Mouse (Mus musculus): ENCODE results near the gene Pi4ka. TPM values are rescaled to one million over a fixed set of nuclear protein-coding genes. Genes with fewer than 3 reads are reported as not detected.

The Pi4ka gene
- total RNA-seq, 2 experiments from 2014 or later: 343 to 370 TPM

DNA sequence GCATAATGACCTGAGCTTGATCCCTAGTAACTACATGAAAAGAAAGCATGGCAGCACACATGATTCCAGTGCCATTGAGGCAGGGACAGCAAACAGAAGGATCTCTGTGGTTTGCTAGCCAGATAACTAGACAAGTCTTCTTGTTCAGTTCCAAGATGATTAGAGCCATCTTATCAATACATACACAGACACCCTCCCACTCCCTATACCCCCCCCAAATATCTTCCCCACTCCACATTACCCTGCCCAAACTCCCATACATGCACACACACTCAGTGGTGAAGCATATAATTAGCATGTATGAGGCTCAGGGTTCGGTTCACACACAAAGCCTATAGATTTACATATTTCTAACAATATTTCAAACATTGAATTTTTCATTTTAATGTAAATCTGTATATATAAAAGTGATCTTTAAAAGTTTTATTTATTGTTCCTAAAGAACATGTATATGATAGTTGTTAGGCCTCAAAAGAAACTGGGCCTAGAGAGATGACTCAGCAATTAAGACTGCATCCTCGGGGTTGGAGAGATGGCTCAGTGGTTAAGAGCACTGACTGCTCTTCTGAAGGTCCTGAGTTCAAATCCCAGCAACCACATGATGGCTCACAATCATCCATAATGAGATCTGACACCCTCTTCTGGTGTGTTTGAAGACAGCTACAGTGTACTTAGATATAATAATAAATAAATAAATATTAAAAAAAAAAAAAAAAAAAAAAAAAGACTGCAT, 22.4 kb downstream of the Pi4ka start:
- Histone ChIP-seq H3K4me3 (no peak overlapping the region), H3K27ac (no peak overlapping the region)
- intact Hi-C loops (cut with DNase I): no loop called here
- no peak for TF ChIP-seq CTCF (IDR thresholded peaks at IDR 0.05)
- no peak for DNase-seq (ENCODE audit: extremely low spot score in 1 of 2, low spot score in 2 of 2)

DNA sequence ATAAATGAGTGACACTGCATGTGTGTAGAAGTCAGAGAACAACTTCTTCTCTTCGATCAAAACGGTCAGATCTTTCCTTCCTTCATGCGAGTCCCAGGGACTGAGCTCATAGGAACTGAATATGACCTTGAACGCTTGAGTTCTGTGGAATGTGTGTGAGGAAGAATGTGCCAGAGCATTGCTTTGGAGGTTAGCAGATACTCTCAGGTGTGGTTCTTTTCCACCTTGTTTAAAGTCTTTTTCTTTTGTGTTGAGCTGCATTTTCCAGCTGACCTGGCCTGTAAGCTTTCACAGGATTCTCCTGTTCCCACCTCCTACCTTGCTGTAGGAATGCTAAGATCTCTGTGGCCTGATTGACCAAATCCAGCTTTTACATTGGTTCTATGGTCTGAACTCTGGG, 23.8 kb downstream of the Pi4ka start:
- Histone ChIP-seq H3K27ac (no peak overlapping the region), H3K4me3 (no peak overlapping the region)
- no peak for TF ChIP-seq CTCF (IDR thresholded peaks at IDR 0.05)
- no peak for DNase-seq (ENCODE audit: extremely low spot score in 1 of 2, low spot score in 2 of 2)
- intact Hi-C loops (cut with DNase I): no loop called here

DNA sequence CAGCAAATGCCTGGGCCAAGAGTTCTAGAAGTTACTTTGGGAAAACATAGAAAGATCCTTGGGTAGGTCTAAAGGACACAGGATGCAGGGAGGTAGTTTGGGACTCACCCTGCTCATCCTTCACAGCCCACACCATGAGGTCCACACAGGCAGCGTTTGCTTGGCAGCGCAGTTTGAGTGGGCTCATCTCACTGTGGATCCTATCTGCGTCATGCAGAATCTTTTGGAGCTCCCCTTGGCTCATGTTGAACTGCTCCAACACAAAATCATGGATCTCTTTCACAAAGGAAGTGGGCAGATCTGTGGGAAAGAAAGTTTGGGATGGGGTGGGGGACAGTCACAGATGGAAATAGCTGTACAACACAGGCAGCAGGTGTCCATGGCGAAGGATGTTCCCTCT, 47.3 kb downstream of the Pi4ka start:
- no peak overlapping the region for H3K27ac ChIP-seq
- H3K4me3 ChIP-seq: no peak overlapping the region
- intact Hi-C loops (cut with DNase I): no loop called here
- no peak for DNase-seq (ENCODE audit: extremely low spot score in 1 of 2, low spot score in 2 of 2)
- TF ChIP-seq CTCF (IDR thresholded peaks at IDR 0.05): no peak

DNA sequence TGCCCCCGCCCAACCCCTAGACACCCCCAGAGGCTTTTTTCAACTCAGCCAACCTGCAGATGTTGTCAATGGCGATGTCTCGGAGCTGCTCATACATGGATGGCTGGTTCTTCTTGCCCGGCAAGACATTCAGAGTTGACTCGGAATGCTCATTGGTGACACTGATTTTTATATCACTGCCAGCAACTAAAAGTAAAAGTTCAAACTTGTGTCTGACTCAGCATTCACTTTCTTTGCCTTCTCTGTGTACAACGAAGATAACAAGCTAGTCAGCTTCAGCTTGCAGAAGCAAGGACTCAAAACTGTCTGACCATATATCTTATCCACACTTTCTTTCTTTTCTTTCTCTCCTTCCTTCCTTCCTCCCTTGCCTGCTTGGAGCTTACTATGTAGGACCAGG, 50.1 kb downstream of the Pi4ka start:
- no peak for DNase-seq (ENCODE audit: extremely low spot score in 1 of 2, low spot score in 2 of 2)
- Histone ChIP-seq H3K4me3 (no peak overlapping the region), H3K27ac (no peak overlapping the region)
- TF ChIP-seq CTCF (IDR thresholded peaks at IDR 0.05): no peak
- intact Hi-C loops (cut with DNase I): no loop called here

DNA sequence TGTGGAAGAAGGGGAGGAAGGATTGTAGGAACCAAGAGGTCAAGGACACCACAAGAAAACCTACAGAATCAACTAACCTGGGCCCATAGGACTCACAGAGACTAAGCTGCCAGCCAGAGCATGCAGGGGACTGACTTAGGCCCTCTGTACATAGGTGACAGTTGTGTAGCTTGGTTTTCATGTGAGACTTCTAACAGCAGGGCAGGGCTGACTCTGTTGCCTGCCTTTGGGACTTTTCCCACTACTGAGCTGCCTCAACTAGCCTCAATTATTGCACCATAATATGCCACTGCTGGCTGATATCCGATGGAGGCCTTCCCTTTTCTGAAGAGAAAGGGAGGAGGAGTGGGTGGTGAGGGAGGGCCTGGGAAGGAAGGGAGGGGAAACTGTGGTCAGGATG, 59.3 kb downstream of the Pi4ka start:
- no peak for TF ChIP-seq CTCF (IDR thresholded peaks at IDR 0.05)
- Histone ChIP-seq H3K4me3 (no peak overlapping the region), H3K27ac (no peak overlapping the region)
- DNase-seq (ENCODE audit: extremely low spot score in 1 of 2, low spot score in 2 of 2): no peak
- intact Hi-C loops (cut with DNase I): no loop called here

DNA sequence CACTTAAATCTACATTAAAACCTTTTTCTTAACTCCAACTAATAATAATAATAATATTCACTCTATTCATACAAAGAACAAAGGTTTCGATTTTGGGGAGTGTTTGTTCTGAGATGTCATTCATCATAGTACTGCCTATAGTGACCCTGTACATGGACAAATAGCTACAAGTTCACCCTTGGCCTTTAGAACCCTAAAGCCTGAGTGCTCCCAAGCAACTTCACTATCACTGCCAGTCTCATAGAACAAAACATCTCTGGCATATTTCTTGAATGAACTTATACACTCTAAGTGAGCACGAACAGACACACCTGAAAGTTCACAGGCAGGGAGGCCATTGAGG, 60.3 kb downstream of the Pi4ka start:
- Histone ChIP-seq H3K27ac (no peak overlapping the region), H3K4me3 (no peak overlapping the region)
- DNase-seq (ENCODE audit: extremely low spot score in 1 of 2, low spot score in 2 of 2): no peak
- intact Hi-C loops (cut with DNase I): no loop called here
- no peak for TF ChIP-seq CTCF (IDR thresholded peaks at IDR 0.05)

DNA sequence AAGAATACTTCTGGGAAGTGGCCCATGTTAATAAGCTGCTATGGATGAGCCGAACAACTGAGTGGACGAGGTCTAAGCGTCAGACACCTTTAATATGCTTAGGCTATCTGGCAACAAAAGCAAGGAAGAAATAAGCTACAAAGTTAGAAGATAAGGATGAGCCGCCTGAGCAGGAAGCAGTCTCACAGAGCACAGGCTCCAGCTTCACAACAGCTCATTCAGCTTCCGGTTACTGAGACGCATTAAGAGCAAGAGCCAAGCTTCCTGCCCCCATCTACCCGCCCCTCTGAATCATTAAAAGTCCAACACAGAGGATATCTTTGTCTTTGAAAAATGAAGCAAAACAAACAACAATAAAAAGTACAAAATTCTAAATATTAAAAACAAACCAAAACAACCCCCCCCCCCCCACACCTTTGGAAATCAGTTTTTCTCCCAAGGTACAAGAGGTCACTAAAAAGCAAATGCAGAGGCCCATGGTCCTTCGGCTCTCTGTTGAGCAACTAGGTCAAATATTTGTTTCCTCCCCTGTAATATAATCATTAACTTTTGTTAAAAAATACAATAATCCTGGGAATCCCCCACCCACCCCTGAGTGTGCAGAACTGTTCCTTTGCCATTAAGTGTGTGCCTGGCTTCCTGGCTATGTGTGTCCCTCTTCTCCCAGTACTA, 60.8 kb downstream of the Pi4ka start:
- Histone ChIP-seq H3K4me3 (no peak overlapping the region), H3K27ac (no peak overlapping the region)
- intact Hi-C loops (cut with DNase I): no loop called here
- no peak for DNase-seq (ENCODE audit: extremely low spot score in 1 of 2, low spot score in 2 of 2)
- no peak for TF ChIP-seq CTCF (IDR thresholded peaks at IDR 0.05)

DNA sequence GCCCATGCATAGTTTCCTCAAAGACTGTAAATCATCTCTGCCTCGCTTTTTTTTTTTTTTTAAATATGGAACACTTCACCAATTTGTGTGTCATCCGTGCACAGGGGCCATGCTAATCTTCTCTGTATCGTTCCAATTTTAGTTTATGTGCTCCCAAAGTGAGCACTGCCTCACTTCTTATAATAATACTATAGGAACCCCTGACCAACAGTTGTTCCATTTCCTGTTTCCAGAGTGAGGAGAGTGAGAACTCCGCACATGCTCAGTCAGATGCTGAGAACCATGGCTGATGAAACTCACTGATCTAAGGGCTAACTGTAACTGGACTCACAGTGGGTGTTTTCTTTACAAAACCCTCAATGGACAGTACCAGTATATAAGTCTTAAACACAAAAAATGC, 64.3 kb downstream of the Pi4ka start:
- no peak for DNase-seq (ENCODE audit: extremely low spot score in 1 of 2, low spot score in 2 of 2)
- no peak overlapping the region for H3K27ac ChIP-seq
- H3K4me3 ChIP-seq: no peak overlapping the region
- intact Hi-C loops (cut with DNase I): no loop called here
- TF ChIP-seq CTCF (IDR thresholded peaks at IDR 0.05): no peak

DNA sequence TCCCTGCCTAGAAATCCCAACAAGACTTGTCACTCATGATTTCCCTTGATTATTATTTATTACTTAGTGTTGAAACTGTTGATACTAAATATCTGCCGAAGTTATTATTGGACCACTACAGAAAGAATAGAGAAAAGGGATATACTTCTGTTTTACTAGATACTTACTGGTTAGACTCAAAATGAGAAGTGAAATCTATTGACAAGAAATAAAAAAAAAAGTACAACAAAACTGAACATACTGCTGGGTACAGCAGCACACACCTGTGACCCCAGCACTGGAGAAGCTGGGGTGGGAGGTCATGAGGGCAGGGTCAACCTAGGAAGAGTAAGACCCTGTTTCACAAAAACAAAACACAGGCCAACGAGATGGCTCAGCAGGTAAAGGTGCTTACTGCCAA, 65.4 kb downstream of the Pi4ka start:
- intact Hi-C loops (cut with DNase I): no loop called here
- no peak for DNase-seq (ENCODE audit: extremely low spot score in 1 of 2, low spot score in 2 of 2)
- no peak overlapping the region for H3K4me3 ChIP-seq
- TF ChIP-seq CTCF (IDR thresholded peaks at IDR 0.05): no peak
- H3K27ac ChIP-seq: no peak overlapping the region

DNA sequence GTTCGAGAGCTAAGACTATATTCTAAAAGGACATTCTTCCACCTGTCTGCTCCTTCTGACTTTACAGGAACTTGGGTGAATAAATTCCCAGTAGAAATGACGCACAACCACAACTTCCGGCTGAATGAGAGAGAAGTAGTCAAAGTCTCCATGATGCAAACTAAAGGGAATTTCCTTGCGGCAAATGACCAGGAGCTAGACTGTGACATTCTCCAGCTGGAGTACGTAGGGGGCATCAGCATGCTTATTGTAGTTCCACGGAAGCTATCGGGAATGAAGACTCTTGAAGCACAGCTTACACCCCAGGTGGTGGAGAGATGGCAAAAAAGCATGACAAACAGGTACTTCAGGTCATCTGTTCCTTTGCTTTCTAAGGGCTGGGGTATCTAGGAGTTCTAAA, 66.4 kb downstream of the Pi4ka start:
- no peak overlapping the region for H3K4me3 ChIP-seq
- no peak for DNase-seq (ENCODE audit: extremely low spot score in 1 of 2, low spot score in 2 of 2)
- H3K27ac ChIP-seq: no peak overlapping the region
- intact Hi-C loops (cut with DNase I): no loop called here
- TF ChIP-seq CTCF (IDR thresholded peaks at IDR 0.05): no peak

DNA sequence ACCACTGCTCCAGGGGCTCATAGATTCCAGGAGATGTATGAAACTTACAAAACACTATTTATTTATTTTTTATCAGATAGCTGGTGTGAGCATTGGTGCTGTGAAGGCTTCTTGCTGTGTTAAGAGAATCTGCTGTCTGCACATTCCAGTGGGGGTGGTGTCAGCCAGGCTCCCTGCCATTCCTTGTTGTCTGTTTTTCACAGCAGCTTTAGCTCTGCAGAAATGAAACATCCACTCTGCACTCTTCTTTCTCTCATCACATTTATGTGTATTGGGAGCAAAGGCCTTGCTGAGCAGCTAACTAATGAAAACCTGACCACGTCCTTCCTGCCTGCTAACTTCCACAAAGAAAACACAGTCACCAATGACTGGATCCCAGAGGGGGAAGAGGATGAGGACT, 70.0 kb downstream of the Pi4ka start:
- no peak for DNase-seq (ENCODE audit: extremely low spot score in 1 of 2, low spot score in 2 of 2)

DNA sequence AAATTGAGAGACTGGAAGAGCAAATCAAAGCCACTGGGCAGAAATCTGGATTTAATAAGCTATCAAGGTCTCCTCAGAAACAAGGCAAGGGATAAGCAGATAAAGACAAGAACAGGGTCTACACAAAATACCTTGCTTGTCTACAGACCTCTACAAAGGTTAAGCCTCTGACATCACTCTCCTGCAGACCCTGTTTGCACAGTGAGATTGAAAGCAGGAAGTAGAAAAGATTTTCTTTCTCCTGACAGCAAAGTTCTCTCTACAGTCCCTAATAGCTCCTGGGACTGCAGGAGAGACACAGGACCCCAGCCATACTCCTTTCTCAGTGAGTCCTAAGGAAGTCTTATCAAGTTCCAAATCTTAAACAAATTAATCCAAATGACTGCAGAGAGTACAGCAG, 71.5 kb downstream of the Pi4ka start:
- H3K4me3 ChIP-seq: no peak overlapping the region
- no peak for DNase-seq (ENCODE audit: extremely low spot score in 1 of 2, low spot score in 2 of 2)
- H3K27ac ChIP-seq: no peak overlapping the region
- intact Hi-C loops (cut with DNase I): no loop called here
- no peak for TF ChIP-seq CTCF (IDR thresholded peaks at IDR 0.05)

More for the DNA sequence above, 70.0 kb downstream of the Pi4ka start:
- peak overlapping the region; percentile 37; the same call in 1 of the 2 replicates for H3K27ac ChIP-seq
- TF ChIP-seq CTCF (IDR thresholded peaks at IDR 0.05): no peak
- intact Hi-C loops (cut with DNase I): no loop called here
- H3K4me3 ChIP-seq: no peak overlapping the region

DNA sequence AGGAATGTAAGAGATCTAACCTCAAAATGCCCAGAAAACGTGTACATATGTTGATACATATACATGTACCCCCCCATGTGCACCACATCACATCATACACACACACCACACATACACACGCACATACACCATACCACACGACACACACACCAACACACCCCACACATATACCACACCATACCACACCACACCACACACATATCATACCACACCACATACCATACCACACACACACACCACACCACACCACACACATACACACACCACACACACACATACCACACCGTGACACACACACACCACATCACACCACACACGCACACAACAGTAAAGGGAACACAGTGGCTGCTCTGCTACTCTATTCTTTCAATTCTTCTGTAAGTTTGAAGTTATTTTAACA, 74.3 kb downstream of the Pi4ka start:
- Histone ChIP-seq H3K4me3 (no peak overlapping the region), H3K27ac (no peak overlapping the region)
- TF ChIP-seq CTCF (IDR thresholded peaks at IDR 0.05): no peak
- no peak for DNase-seq (ENCODE audit: extremely low spot score in 1 of 2, low spot score in 2 of 2)
- intact Hi-C loops (cut with DNase I): no loop called here

Measured in left cerebral cortex, adult 2 months (tissue).